Comparison of ENCODE assay signal across 9 mouse cellular contexts in genomic region chr11:72145182-72145876, GRCm38 (mm10). TPM values are rescaled to one million over a fixed set of nuclear protein-coding genes. Genes with fewer than 3 reads are reported as not detected.
A peak's percentile ranks its signal among the peaks of the same experiment; 100 is the strongest.
DNase-seq lines count a peak whose midpoint lies in the region; ATAC-seq and TF ChIP-seq lines count a peak whose summit lies in the region.
"Had no signal": no experiment of that assay in that cellular context is flagged by ENCODE, and none has a peak within 500 bp of the region (broad histone marks: within the 10 kb centered on the region; RNA-seq: fewer than 3 reads in every experiment).

No protein-coding gene starts in this region.

- TF ChIP-seq POLR2A in bone marrow macrophage, adult 2 months (IDR thresholded peaks at IDR 0.05; ENCODE audit: borderline replicate concordance, low read depth, low read length): no peak

- no peaks in the 10 kb centered on the region for H3K9me3 ChIP-seq in forebrain, embryonic 14.5 days (replicated peaks; ENCODE audit: control insufficient read depth, low read length)
- no peaks in the 10 kb centered on the region for H3K9me3 ChIP-seq in forebrain, embryonic 16.5 days (ENCODE audit: control insufficient read depth, low read length)
- H3K9me3 ChIP-seq: limb, embryonic 15.5 days had no signal

- H3K4me1 ChIP-seq in forebrain, embryonic 14.5 days (ENCODE audit: control insufficient read depth, insufficient read depth, low read length): peaks cover 9% of the 10 kb centered on the region; the same call in 1 of the 2 replicates
- peaks cover 10% of the 10 kb centered on the region for H3K4me1 ChIP-seq in forebrain, embryonic 16.5 days (replicated peaks; ENCODE audit: control insufficient read depth, insufficient read depth, low read length)
- no peaks in the 10 kb centered on the region for H3K4me1 ChIP-seq in bone marrow macrophage, adult 2 months (ENCODE audit: control insufficient read depth, insufficient read depth, low read length)

- no peak overlapping the region for H3K27ac ChIP-seq in forebrain, embryonic 14.5 days (ENCODE audit: low read depth, low read length)
- no peak overlapping the region for H3K27ac ChIP-seq in forebrain, embryonic 16.5 days (ENCODE audit: low read length)
- H3K27ac ChIP-seq in bone marrow macrophage, adult 2 months (ENCODE audit: insufficient read depth, low read depth, low read length): no peak overlapping the region
- H3K27ac ChIP-seq: limb, embryonic 15.5 days had no signal

- H3K4me2 ChIP-seq in forebrain, embryonic 14.5 days (ENCODE audit: low read length): no peak overlapping the region
- H3K4me2 ChIP-seq in forebrain, embryonic 16.5 days (ENCODE audit: low read length): no peak overlapping the region
- H3K4me2 ChIP-seq: limb, embryonic 15.5 days had no signal

- DNase-seq in forebrain, embryonic 14.5 days (ENCODE audit: low spot score): peak; percentile 45
- peak; percentile 67 for DNase-seq in A20 (ENCODE audit: low read depth, low spot score)
- DNase-seq in lung, postnatal 14 days: peak; percentile 65
- DNase-seq in spleen, adult 18-20 months: no peak
- no peak for DNase-seq in spleen, adult 12 weeks (ENCODE audit: low spot score)

- no peak for ATAC-seq in forebrain, embryonic 14.5 days
- no peak for ATAC-seq in forebrain, embryonic 16.5 days
- ATAC-seq in granulocyte monocyte progenitor cell, adult 5-6 weeks (replicated peaks; ENCODE audit: poor library complexity, severe bottlenecking): peak; percentile 46; the same call in 1 of the 2 replicates

- peak; percentile 22; the same call in 1 of the 2 replicates for TF ChIP-seq CTCF in bone marrow macrophage, adult 2 months (IDR thresholded peaks at IDR 0.05; ENCODE audit: low read depth, low read length)

- no peaks in the 10 kb centered on the region for H3K36me3 ChIP-seq in forebrain, embryonic 14.5 days (ENCODE audit: control insufficient read depth, insufficient read depth, low read length)
- H3K36me3 ChIP-seq in forebrain, embryonic 16.5 days (ENCODE audit: control insufficient read depth, insufficient read depth): no peaks in the 10 kb centered on the region
- H3K36me3 ChIP-seq: limb, embryonic 15.5 days had no signal

- H3K9ac ChIP-seq in forebrain, embryonic 14.5 days (ENCODE audit: low read length): no peak overlapping the region
- H3K9ac ChIP-seq in forebrain, embryonic 16.5 days (replicated peaks; ENCODE audit: low read depth, low read length): no peak overlapping the region
- H3K9ac ChIP-seq: limb, embryonic 15.5 days had no signal

- 12% methylated on average over 2 of the region's 2 CpGs for WGBS in forebrain, embryonic 14.5 days
- WGBS in forebrain, embryonic 16.5 days: 8% methylated on average over 2 of the region's 2 CpGs

- H3K4me3 ChIP-seq in forebrain, embryonic 14.5 days (ENCODE audit: low read depth, low read length): no peak overlapping the region
- H3K4me3 ChIP-seq in forebrain, embryonic 16.5 days (replicated peaks; ENCODE audit: low read length): no peak overlapping the region
- H3K4me3 ChIP-seq in bone marrow macrophage, adult 2 months (ENCODE audit: insufficient read depth, low read length): no peak overlapping the region
- H3K4me3 ChIP-seq: limb, embryonic 15.5 days had no signal

- H3K27me3 ChIP-seq in forebrain, embryonic 14.5 days (replicated peaks; ENCODE audit: control insufficient read depth, insufficient read depth, low read length): no peaks in the 10 kb centered on the region
- H3K27me3 ChIP-seq in forebrain, embryonic 16.5 days (replicated peaks; ENCODE audit: control insufficient read depth, insufficient read depth, low read length): no peaks in the 10 kb centered on the region

RNA-seq across cellular contexts. Expression of gene Pitpnm3, which starts 9.8 kb away (rescaled TPM):
- 0.94 and 1.4 TPM in 2 replicates for polyA plus RNA-seq in forebrain, embryonic 14.5 days (2014; fragmentation: Nextera tagmentation; extraction: Ambion mirVana)
- 2.0 and 3.0 TPM in 2 replicates for polyA plus RNA-seq in forebrain, embryonic 16.5 days (2015; fragmentation: Nextera tagmentation; extraction: Ambion mirVana)
- polyA plus RNA-seq in bone marrow macrophage, adult 2 months (2012; ENCODE audit: insufficient read depth, insufficient read length, missing spikeins): not detected in 2 replicates
- not detected in 2 replicates for total RNA-seq in granulocyte monocyte progenitor cell, adult 5-6 weeks (2014; fragmentation: Nextera tagmentation)
- total RNA-seq in granulocyte monocyte progenitor cell, adult 5-6 weeks (2017): not detected in 2 replicates

Comparison
In these comparisons a context has a peak if more than half of its experiments do, and no peak if none do; other contexts are left out.
1. DNase-seq: peak in forebrain, embryonic 14.5 days (single experiment), A20 (single experiment) and lung, postnatal 14 days (single experiment); none in spleen, adult 18-20 months (0 of 2) and spleen, adult 12 weeks (single experiment).